Mouse (Mus musculus): Measurements from ENCODE around the gene Rnf103. TPM values are rescaled to one million over a fixed set of nuclear protein-coding genes. Genes with fewer than 3 reads are reported as not detected.
"Not testable (repeated sequence)": the region's sequence is repeated elsewhere in the genome, so short reads cannot be mapped to it uniquely, and the experiment has no call there.

The Rnf103 gene
- 20.7 and 21.6 TPM in 2 replicates for polyA plus RNA-seq (2016; fragmentation: Nextera tagmentation; extraction: Ambion mirVana)

DNA sequence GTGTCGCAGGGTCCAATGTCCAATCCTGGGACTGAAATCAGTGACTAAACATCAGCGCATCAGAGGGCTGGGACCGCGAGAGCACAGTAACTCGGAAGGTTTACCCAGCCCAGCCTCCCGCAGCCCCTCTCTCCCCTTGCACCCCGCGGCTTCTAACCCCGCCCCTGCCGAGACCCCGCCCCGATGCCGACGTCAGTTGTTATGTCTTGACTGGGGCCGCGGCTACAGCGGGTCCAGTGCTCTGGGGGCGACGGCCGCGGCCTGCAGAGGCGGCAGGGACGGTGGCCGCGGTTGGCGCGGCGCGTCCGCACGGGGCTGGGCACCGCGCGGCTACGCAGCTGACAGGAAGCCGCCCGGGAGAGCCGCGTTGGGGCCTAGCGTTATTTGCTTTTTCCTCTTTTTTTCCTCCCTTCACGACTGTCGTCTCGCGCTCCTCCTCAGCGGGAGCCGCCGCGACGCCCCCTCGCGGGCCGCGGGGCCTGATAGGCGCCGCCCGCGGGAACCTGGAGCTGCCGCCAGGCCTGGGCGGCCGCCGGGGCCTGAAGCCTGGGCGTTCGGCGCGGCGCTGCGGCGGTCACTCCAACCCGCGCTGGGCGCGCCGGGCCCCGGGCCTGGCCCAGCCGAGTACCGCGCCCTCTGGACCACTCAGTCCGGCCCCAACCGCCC lies at the start of gene Rnf103:
Rnf103 (plus strand) TSS at position 220 of the 666 bp plus-strand sequence.
- under 1% methylated on average over 79 of the region's 79 CpGs for WGBS
- peak; percentile 98 for ATAC-seq (ENCODE audit: insufficient number of reproducible peaks, low FRiP score)
- Histone ChIP-seq H3K9me3 (replicated peaks) (no peaks in the 10 kb centered on the region), H3K4me1 (replicated peaks) (peaks cover 6% of the 10 kb centered on the region), H3K36me3 (peaks cover 9% of the 10 kb centered on the region), H3K27me3 (replicated peaks) (no peaks in the 10 kb centered on the region), H3K27ac (ENCODE audit: poor library complexity, severe bottlenecking) (peak within 1 kb of the TSS; percentile 100), H3K4me3 (peak within 1 kb of the TSS; percentile 98), H3K4me2 (peak within 1 kb of the TSS; percentile 92), H3K9ac (peak within 1 kb of the TSS; percentile 99)

- no peaks in the 10 kb centered on the region for H3K27me3 ChIP-seq (replicated peaks)
- H3K4me3 ChIP-seq = no peak overlapping the region
- H3K4me1 ChIP-seq (replicated peaks) = peaks cover 10% of the 10 kb centered on the region; the same call in 1 of the 2 replicates
- no peaks in the 10 kb centered on the region for H3K36me3 ChIP-seq
- no peak overlapping the region for H3K9ac ChIP-seq
- 41% methylated on average over 1 of the region's 1 CpGs for WGBS
- no peak overlapping the region for H3K4me2 ChIP-seq
- no peaks in the 10 kb centered on the region; the same call in 1 of the 2 replicates for H3K9me3 ChIP-seq (replicated peaks)
- ATAC-seq (ENCODE audit: insufficient number of reproducible peaks, low FRiP score) = no peak
- no peak overlapping the region for H3K27ac ChIP-seq (ENCODE audit: poor library complexity, severe bottlenecking)
Measured at GRCm38 (mm10) chr6:71444756-71445155, 48.9 kb upstream of the Rnf103 start.

DNA sequence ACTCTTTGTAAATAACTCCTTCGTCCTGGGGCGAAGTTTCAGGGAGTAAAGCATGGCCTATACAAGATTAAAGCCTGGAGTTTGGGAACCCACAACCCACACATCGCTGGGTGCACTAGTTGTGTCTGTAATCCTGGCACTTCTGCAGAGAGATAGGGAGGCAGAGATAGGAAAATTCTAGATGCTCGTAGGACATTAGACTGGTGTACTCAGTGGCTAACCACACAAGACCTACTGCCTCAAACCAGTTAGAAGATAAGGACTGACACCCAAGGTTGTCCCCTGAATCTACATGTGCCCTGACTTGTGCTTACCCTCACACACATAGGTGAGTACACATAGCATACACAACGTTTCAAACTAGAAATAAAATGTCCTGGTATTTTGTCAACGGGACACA lies 48.1 kb upstream of the Rnf103 start:
- Histone ChIP-seq H3K4me1 (replicated peaks) (peaks cover 10% of the 10 kb centered on the region; the same call in 1 of the 2 replicates), H3K9ac (no peak overlapping the region), H3K4me3 (no peak overlapping the region), H3K27me3 (replicated peaks) (no peaks in the 10 kb centered on the region), H3K36me3 (no peaks in the 10 kb centered on the region), H3K27ac (ENCODE audit: poor library complexity, severe bottlenecking) (no peak overlapping the region), H3K9me3 (replicated peaks) (no peaks in the 10 kb centered on the region; the same call in 1 of the 2 replicates), H3K4me2 (no peak overlapping the region)
- 71% methylated on average over 6 of the region's 6 CpGs for WGBS
- ATAC-seq (ENCODE audit: insufficient number of reproducible peaks, low FRiP score) = no peak

GRCm38 (mm10) chr6:71452792-71453191 lies 40.9 kb upstream of the Rnf103 start:
- Histone ChIP-seq H3K27me3 (replicated peaks) (no peaks in the 10 kb centered on the region), H3K9me3 (replicated peaks) (no peaks in the 10 kb centered on the region), H3K27ac (ENCODE audit: poor library complexity, severe bottlenecking) (no peak overlapping the region), H3K4me2 (no peak overlapping the region), H3K4me3 (no peak overlapping the region), H3K4me1 (replicated peaks) (no peaks in the 10 kb centered on the region), H3K9ac (no peak overlapping the region), H3K36me3 (no peaks in the 10 kb centered on the region)
- no peak for ATAC-seq (ENCODE audit: insufficient number of reproducible peaks, low FRiP score)
- WGBS = 70% methylated on average over 2 of the region's 2 CpGs

GRCm38 (mm10) chr6:71453983-71454739 lies 39.5 kb upstream of the Rnf103 start:
- not testable (repeated sequence) for H3K4me3 ChIP-seq; H3K36me3 ChIP-seq; H3K9ac ChIP-seq; H3K4me1 ChIP-seq (replicated peaks); ATAC-seq (ENCODE audit: insufficient number of reproducible peaks, low FRiP score); H3K27ac ChIP-seq (ENCODE audit: poor library complexity, severe bottlenecking); H3K4me2 ChIP-seq; H3K27me3 ChIP-seq (replicated peaks); H3K9me3 ChIP-seq (replicated peaks)

GRCm38 (mm10) chr6:71457956-71458608 lies 35.6 kb upstream of the Rnf103 start:
- ATAC-seq (ENCODE audit: insufficient number of reproducible peaks, low FRiP score) = no peak
- Histone ChIP-seq H3K27me3 (replicated peaks) (no peaks in the 10 kb centered on the region), H3K9me3 (replicated peaks) (no peaks in the 10 kb centered on the region), H3K9ac (no peak overlapping the region), H3K4me2 (no peak overlapping the region), H3K27ac (ENCODE audit: poor library complexity, severe bottlenecking) (no peak overlapping the region), H3K36me3 (no peaks in the 10 kb centered on the region), H3K4me3 (no peak overlapping the region), H3K4me1 (replicated peaks) (no peaks in the 10 kb centered on the region)
- WGBS = 60% methylated on average over 8 of the region's 8 CpGs

GRCm38 (mm10) chr6:71465146-71465545 lies 28.5 kb upstream of the Rnf103 start:
- Histone ChIP-seq H3K9ac (no peak overlapping the region), H3K4me3 (no peak overlapping the region), H3K4me1 (replicated peaks) (no peaks in the 10 kb centered on the region), H3K27me3 (replicated peaks) (no peaks in the 10 kb centered on the region), H3K9me3 (replicated peaks) (no peaks in the 10 kb centered on the region), H3K4me2 (no peak overlapping the region), H3K27ac (ENCODE audit: poor library complexity, severe bottlenecking) (no peak overlapping the region), H3K36me3 (no peaks in the 10 kb centered on the region)
- ATAC-seq (ENCODE audit: insufficient number of reproducible peaks, low FRiP score) = no peak
- WGBS = 83% methylated on average over 3 of the region's 3 CpGs

- H3K27ac ChIP-seq (ENCODE audit: poor library complexity, severe bottlenecking) = no peak overlapping the region
- H3K36me3 ChIP-seq = no peaks in the 10 kb centered on the region
- no peaks in the 10 kb centered on the region for H3K9me3 ChIP-seq (replicated peaks)
- ATAC-seq (ENCODE audit: insufficient number of reproducible peaks, low FRiP score) = no peak
- WGBS = 76% methylated on average over 4 of the region's 4 CpGs
- no peak overlapping the region for H3K4me2 ChIP-seq
- no peaks in the 10 kb centered on the region for H3K4me1 ChIP-seq (replicated peaks)
- no peak overlapping the region for H3K9ac ChIP-seq
- no peak overlapping the region for H3K4me3 ChIP-seq
- no peaks in the 10 kb centered on the region for H3K27me3 ChIP-seq (replicated peaks)
Measured at GRCm38 (mm10) chr6:71467766-71468165, 25.9 kb upstream of the Rnf103 start.

GRCm38 (mm10) chr6:71469291-71469690 lies 24.4 kb upstream of the Rnf103 start:
- 47% methylated on average over 3 of the region's 3 CpGs for WGBS
- no peak overlapping the region for H3K27ac ChIP-seq (ENCODE audit: poor library complexity, severe bottlenecking)
- no peak overlapping the region for H3K9ac ChIP-seq
- H3K9me3 ChIP-seq (replicated peaks) = no peaks in the 10 kb centered on the region
- ATAC-seq (ENCODE audit: insufficient number of reproducible peaks, low FRiP score) = no peak
- H3K36me3 ChIP-seq = no peaks in the 10 kb centered on the region
- no peaks in the 10 kb centered on the region for H3K4me1 ChIP-seq (replicated peaks)
- H3K27me3 ChIP-seq (replicated peaks) = no peaks in the 10 kb centered on the region
- H3K4me3 ChIP-seq = no peak overlapping the region
- no peak overlapping the region for H3K4me2 ChIP-seq

DNA sequence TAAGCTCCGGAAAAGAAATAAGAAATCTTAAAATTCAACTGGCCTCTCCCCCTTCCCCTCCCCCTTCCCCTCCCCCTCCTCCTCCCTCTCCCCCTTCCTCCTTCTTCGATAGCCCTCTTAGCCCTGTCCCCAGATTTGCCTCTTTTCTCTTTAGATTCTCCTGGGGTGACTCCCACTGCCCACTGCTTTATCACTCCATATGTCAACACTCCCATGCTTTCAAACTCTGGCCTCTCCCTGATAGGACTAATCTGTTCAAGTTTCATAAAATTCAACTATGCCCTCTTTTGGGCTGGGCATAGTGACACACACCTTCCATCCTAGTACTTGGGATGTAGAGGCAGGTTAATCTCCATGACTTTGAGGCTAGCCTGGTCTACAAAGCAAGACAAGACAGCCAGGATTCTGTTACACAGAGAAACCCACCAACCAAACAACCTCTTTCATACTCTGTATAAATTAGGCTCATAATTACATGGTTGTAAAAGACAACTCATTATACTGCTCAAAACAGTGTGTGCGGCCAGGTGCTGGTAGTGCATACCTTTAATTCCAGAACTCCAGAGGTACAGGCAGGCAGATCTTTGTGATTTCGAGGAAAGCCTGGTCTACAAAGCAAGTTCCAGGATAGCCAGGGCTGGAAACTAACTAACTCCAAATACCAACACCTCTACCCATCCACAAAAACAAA lies 21.7 kb upstream of the Rnf103 start:
- no peak overlapping the region for H3K9ac ChIP-seq
- no peak overlapping the region for H3K4me2 ChIP-seq
- H3K36me3 ChIP-seq = no peaks in the 10 kb centered on the region
- H3K4me3 ChIP-seq = no peak overlapping the region
- no peaks in the 10 kb centered on the region for H3K4me1 ChIP-seq (replicated peaks)
- WGBS = 61% methylated on average over 4 of the region's 4 CpGs
- no peaks in the 10 kb centered on the region for H3K9me3 ChIP-seq (replicated peaks)
- no peak for ATAC-seq (ENCODE audit: insufficient number of reproducible peaks, low FRiP score)
- H3K27ac ChIP-seq (ENCODE audit: poor library complexity, severe bottlenecking) = no peak overlapping the region
- H3K27me3 ChIP-seq (replicated peaks) = no peaks in the 10 kb centered on the region

DNA sequence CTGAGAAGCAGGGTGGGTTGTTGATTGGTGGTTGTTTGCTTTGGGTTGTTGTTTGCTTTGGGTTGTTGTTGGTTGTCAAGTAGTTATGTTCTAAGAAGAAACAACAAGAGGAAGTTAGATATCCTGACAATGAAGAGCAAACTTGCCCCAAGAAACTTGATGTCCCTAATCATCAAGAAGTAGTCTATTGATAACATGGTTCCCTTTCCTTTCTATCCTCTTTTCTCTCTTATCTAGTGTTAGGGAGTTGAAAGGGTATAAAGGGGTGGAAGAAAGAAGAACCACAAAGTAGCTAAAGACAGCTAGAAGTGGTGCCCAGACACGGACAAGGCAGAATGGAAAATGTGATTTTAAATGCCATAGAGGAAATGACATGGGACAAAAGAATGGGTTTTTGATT lies 20.9 kb upstream of the Rnf103 start:
- WGBS = 32% methylated on average over 1 of the region's 1 CpGs
- Histone ChIP-seq H3K9me3 (replicated peaks) (no peaks in the 10 kb centered on the region), H3K4me3 (no peak overlapping the region), H3K4me2 (no peak overlapping the region), H3K27ac (ENCODE audit: poor library complexity, severe bottlenecking) (no peak overlapping the region), H3K9ac (no peak overlapping the region), H3K27me3 (replicated peaks) (no peaks in the 10 kb centered on the region), H3K4me1 (replicated peaks) (no peaks in the 10 kb centered on the region), H3K36me3 (no peaks in the 10 kb centered on the region)
- ATAC-seq (ENCODE audit: insufficient number of reproducible peaks, low FRiP score) = no peak

Measured in heart, embryonic 12.5 days (tissue).